ENCODE assay signal across 12 mouse cellular contexts in the genomic region with DNA sequence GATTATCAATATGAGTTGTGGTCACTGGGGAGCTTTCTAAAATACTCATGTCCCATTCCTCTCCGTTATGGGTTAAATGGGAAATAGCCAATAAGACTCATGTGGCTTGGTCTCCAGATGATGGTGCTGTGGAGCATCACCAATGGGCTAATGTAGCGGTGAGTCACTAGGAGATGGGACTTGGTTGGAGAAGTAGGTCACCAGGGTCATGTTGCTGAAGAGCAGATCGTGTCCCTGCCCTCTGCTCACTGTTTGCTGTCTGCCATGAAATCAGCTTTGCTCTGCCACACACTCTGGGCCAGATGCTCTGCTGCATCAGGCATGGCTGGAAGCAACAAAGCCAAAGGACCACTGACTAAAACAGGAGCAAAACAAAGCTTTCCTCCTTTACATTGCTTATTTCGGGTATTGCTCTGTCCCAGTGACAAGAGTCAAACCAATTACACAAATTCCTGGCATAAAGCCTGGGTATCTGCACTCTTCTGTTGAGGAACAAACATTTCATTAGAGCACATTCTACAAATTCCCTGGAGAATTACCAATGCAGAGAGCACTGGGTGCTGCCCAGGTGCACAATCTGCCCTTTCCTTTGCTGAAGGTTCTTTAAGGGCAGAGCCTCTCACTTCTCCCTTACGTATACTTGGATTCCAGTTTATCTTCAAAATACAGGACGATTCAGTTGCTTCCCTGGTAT. TPM values are rescaled to one million over a fixed set of nuclear protein-coding genes. Genes with fewer than 3 reads are reported as not detected.
DNase-seq lines count a peak whose midpoint lies in the region; ATAC-seq and TF ChIP-seq lines count a peak whose summit lies in the region.
"Had no signal": no experiment of that assay in that cellular context is flagged by ENCODE, and none has a peak within 500 bp of the region (broad histone marks: within the 10 kb centered on the region; RNA-seq: fewer than 3 reads in every experiment).

No protein-coding gene starts in this region.

- TF ChIP-seq EP300 in heart, adult 2 months (IDR thresholded peaks at IDR 0.05; ENCODE audit: insufficient read depth, low read depth, low read length) = no peak

- H3K9ac ChIP-seq in heart, adult 2 months (ENCODE audit: low read depth, low read length) = no peak overlapping the region
- no peak overlapping the region for H3K9ac ChIP-seq in forebrain, embryonic 16.5 days (replicated peaks; ENCODE audit: low read depth, low read length)
- no peak overlapping the region for H3K9ac ChIP-seq in hindbrain, embryonic 13.5 days

- no peaks in the 10 kb centered on the region for H3K9me3 ChIP-seq in forebrain, embryonic 16.5 days (ENCODE audit: control insufficient read depth, low read length)
- H3K9me3 ChIP-seq in hindbrain, embryonic 13.5 days = no peaks in the 10 kb centered on the region

- TF ChIP-seq POLR2A in heart, adult 2 months (IDR thresholded peaks at IDR 0.05; ENCODE audit: insufficient read depth, low read depth, low read length) = no peak

- 62% methylated on average over 6 of the region's 6 CpGs for WGBS in heart, adult 2 months
- WGBS in forebrain, embryonic 16.5 days = 83% methylated on average over 6 of the region's 6 CpGs
- WGBS in hindbrain, embryonic 13.5 days = 87% methylated on average over 6 of the region's 6 CpGs

- no peak overlapping the region for H3K4me3 ChIP-seq in heart, adult 2 months
- no peak overlapping the region for H3K4me3 ChIP-seq in forebrain, embryonic 16.5 days (replicated peaks; ENCODE audit: low read length)
- no peak overlapping the region for H3K4me3 ChIP-seq in hindbrain, embryonic 13.5 days

- no peaks in the 10 kb centered on the region for H3K27me3 ChIP-seq in heart, adult 2 months (ENCODE audit: control insufficient read depth, insufficient read depth, low read length)
- H3K27me3 ChIP-seq in forebrain, embryonic 16.5 days (replicated peaks; ENCODE audit: control insufficient read depth, insufficient read depth, low read length) = no peaks in the 10 kb centered on the region
- no peaks in the 10 kb centered on the region for H3K27me3 ChIP-seq in hindbrain, embryonic 13.5 days

- peaks cover 5% of the 10 kb centered on the region for H3K4me1 ChIP-seq in heart, adult 2 months (ENCODE audit: control insufficient read depth, insufficient read depth, low read length)
- H3K4me1 ChIP-seq in forebrain, embryonic 16.5 days (replicated peaks; ENCODE audit: control insufficient read depth, insufficient read depth, low read length) = no peaks in the 10 kb centered on the region
- H3K4me1 ChIP-seq in hindbrain, embryonic 13.5 days (replicated peaks) = no peaks in the 10 kb centered on the region

- H3K27ac ChIP-seq in heart, adult 2 months = no peak overlapping the region
- no peak overlapping the region for H3K27ac ChIP-seq in forebrain, embryonic 16.5 days (ENCODE audit: low read length)
- H3K27ac ChIP-seq in hindbrain, embryonic 13.5 days = no peak overlapping the region

- DNase-seq in heart, adult 2 months = peak in 1 of 2 experiments; percentile 11
- no peak for DNase-seq in heart, postnatal 25 days (ENCODE audit: low spot score)
- DNase-seq in 416B (ENCODE audit: low read depth) (peak; percentile 47), adipocyte (ENCODE audit: low spot score) (peak; percentile 32)
- DNase-seq in kidney, postnatal 36 days = peak; percentile 17 to 71
- DNase-seq in left cerebral cortex, postnatal 14 days (ENCODE audit: low spot score in 2 of 2) = no peak
- DNase-seq: gastrocnemius, postnatal 14 days; right cerebral cortex, postnatal 4 days; thymus, adult 2 months had no signal

- H3K4me2 ChIP-seq in forebrain, embryonic 16.5 days (ENCODE audit: low read length) = no peak overlapping the region
- no peak overlapping the region for H3K4me2 ChIP-seq in hindbrain, embryonic 13.5 days

- peaks cover 3% of the 10 kb centered on the region for H3K36me3 ChIP-seq in heart, adult 2 months (ENCODE audit: control insufficient read depth, insufficient read depth, low read length)
- no peaks in the 10 kb centered on the region for H3K36me3 ChIP-seq in forebrain, embryonic 16.5 days (ENCODE audit: control insufficient read depth, insufficient read depth)
- peaks cover 7% of the 10 kb centered on the region; the same call in 1 of the 2 replicates for H3K36me3 ChIP-seq in hindbrain, embryonic 13.5 days

- intact Hi-C loops in heart, adult 2 months (cut with DNase I) = no loop called here
- intact Hi-C loops in heart, postnatal 25 days (cut with DNase I) = no loop called here
- intact Hi-C loops in left cerebral cortex, postnatal 14 days (cut with DNase I) = no loop called here

- peak; percentile 38 for TF ChIP-seq CTCF in heart, adult 2 months (IDR thresholded peaks at IDR 0.05)

- no peaks in the 10 kb centered on the region for H3K79me2 ChIP-seq in heart, adult 2 months (replicated peaks; ENCODE audit: control insufficient read depth, insufficient read depth, low read length)

- ATAC-seq in forebrain, embryonic 16.5 days = no peak
- no peak for ATAC-seq in hindbrain, embryonic 13.5 days (ENCODE audit: low FRiP score)
- ATAC-seq: inflammation-experienced regulatory T-cells, adult 6 months had no signal

RNA-seq across cellular contexts. Expression of a gene that starts 58.8 kb away (rescaled TPM):
- total RNA-seq in heart, adult 2 months (2021) = 10 to 100 TPM; 12.2 to 13.6 TPM
- polyA plus RNA-seq in heart, adult 2 months (2012; rRNA removed) = 4.7 and 10.6 TPM in 2 replicates
- 10 to 100 TPM; 11.5 to 12.9 TPM for total RNA-seq in heart, postnatal 25 days (2021)
- polyA plus RNA-seq in forebrain, embryonic 16.5 days (2015; fragmentation: Nextera tagmentation; extraction: Ambion mirVana) = 22.9 and 26.5 TPM in 2 replicates
- 10 to 100 TPM; 17.1 to 17.9 TPM for total RNA-seq in left cerebral cortex, postnatal 14 days (2021)
- 29.2 and 30.5 TPM in 2 replicates for polyA plus RNA-seq in hindbrain, embryonic 13.5 days (2015; fragmentation: Nextera tagmentation; extraction: Ambion mirVana)

RNA-seq across cellular contexts. Expression of a gene that starts 59.1 kb away (rescaled TPM):
- total RNA-seq in heart, adult 2 months (2021) = 1 to 10 TPM; 7.1 to 8.8 TPM
- 3.2 and 5.7 TPM in 2 replicates for polyA plus RNA-seq in heart, adult 2 months (2012; rRNA removed)
- total RNA-seq in heart, postnatal 25 days (2021) = 10 to 100 TPM in 1 of 2 experiments, 1 to 10 TPM in 1; 9.6 to 11.4 TPM
- 4.9 and 6.1 TPM in 2 replicates for polyA plus RNA-seq in forebrain, embryonic 16.5 days (2015; fragmentation: Nextera tagmentation; extraction: Ambion mirVana)
- 10 to 100 TPM; 38.1 to 42.3 TPM for total RNA-seq in left cerebral cortex, postnatal 14 days (2021)
- polyA plus RNA-seq in hindbrain, embryonic 13.5 days (2015; fragmentation: Nextera tagmentation; extraction: Ambion mirVana) = 6.4 TPM in 2 replicates

Comparison
In these comparisons a context has a peak if more than half of its experiments do, and no peak if none do; other contexts are left out.
1. DNase-seq: peak in 416B (single experiment), adipocyte (single experiment) and kidney, postnatal 36 days (2 of 2); none in heart, postnatal 25 days (single experiment) and left cerebral cortex, postnatal 14 days (0 of 2).